Mouse (Mus musculus) cerebellum, adult 2 months (tissue): ENCODE measurements around the gene Tac2.

Source experiments
- CTCF ChIP-seq: fragments of 200-500 bp; IDR thresholded peaks from 2 replicates; pipeline ENCODE4 v1.5.1; 2011; ENCODE audit warnings: low read depth, mild to moderate bottlenecking, control low read depth, low read length, moderate library complexity, borderline replicate concordance; ENCODE audit not compliant: insufficient read depth
- POLR2A ChIP-seq: fragments of 200-500 bp; IDR thresholded peaks from 2 replicates; pipeline ENCODE4 v1.6.1; 2011; ENCODE audit warnings: low read length, control low read depth, borderline replicate concordance; ENCODE audit not compliant: insufficient read depth

DNA sequence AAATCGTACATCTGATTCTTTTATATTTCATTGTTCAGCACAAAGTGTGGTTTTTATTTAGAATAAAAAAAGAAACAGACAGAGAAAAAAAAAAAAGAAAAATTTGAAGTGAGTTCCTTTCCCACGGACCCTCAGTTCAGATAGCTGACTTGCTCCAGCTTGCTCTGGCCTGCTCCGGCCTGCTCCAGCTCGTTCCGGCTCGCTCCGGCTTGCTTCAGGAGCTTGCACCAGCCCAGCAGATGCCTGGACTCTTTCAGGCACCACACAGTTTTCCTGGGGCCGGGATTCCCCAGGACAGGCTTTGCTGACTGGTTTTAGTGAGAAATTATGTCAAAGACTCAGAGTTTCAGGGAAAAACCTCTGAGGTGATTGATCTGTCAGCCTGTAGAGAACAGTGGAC, 23.0 kb downstream of the Tac2 start:
- TF ChIP-seq CTCF (no peak), POLR2A (no peak)
